Mouse (Mus musculus) bone marrow, adult 2 months (tissue): Measurements from ENCODE around the gene Slc3a1.

Experiments
- CTCF ChIP-seq: fragments of 200-500 bp; IDR thresholded peaks from 2 replicates; pipeline ENCODE4 v1.5.1; 2011; ENCODE audit warnings: low read length, control low read depth; ENCODE audit not compliant: control insufficient read depth, insufficient read depth
- POLR2A ChIP-seq: fragments of 200-500 bp; IDR thresholded peaks from 2 replicates; pipeline ENCODE4 v1.6.1; 2011; ENCODE audit warnings: low read depth, mild to moderate bottlenecking, control low read depth, low read length, borderline replicate concordance; ENCODE audit not compliant: control insufficient read depth

- TF ChIP-seq CTCF (no peak), POLR2A (no peak)
Measured at GRCm38 (mm10) chr17:85043404-85043816, 15.2 kb downstream of the Slc3a1 start.
